Mouse (Mus musculus): Measurements from ENCODE around the gene 6430531B16Rik. TPM values are rescaled to one million over a fixed set of nuclear protein-coding genes. Genes with fewer than 3 reads are reported as not detected.

6430531B16Rik gene
- 0.34 and 1.2 TPM in 2 replicates for polyA plus RNA-seq (2014; fragmentation: Nextera tagmentation; extraction: Ambion mirVana)

DNA sequence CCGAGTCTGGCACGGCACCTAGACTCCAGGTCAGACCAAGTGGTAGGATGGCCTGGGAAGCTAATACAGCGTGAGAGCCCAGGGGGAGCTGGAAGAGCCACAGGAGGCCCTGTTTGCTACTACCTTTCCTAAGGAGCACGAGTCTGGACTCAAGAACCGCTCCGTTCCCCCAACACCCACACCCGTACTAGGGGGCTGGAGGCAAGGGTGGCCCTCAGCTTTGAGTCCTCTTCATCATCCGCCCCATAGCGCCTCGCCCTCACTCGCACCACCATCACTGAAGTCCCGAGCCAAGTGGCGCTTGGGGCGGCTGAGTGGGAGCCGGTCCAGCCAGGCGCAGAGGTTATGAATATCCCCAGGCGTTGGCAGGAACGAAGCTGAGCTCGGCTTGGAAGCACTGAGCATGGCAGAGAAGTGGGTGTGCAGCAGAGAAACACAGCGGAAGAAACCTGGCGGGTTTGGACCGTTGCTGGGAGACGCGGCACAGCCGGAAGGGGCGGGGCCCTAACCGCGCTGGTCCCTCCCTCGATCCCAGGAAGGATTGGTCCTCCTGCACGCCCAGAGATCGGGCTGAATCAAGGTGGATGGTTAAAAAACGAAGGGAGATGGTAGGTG, at the start of gene 6430531B16Rik:
Gene 6430531B16Rik (minus strand): TSS at position 478 of the 615 bp plus-strand sequence.
- no peaks in the 10 kb centered on the region for H3K36me3 ChIP-seq (ENCODE audit: control insufficient read depth, insufficient read depth, low read length)
- H3K9me3 ChIP-seq (ENCODE audit: control insufficient read depth, low read length), result no peaks in the 10 kb centered on the region
- H3K4me1 ChIP-seq (ENCODE audit: control insufficient read depth, insufficient read depth, low read length), result peaks cover 7% of the 10 kb centered on the region
- H3K9ac ChIP-seq (ENCODE audit: low read length), result peak within 1 kb of the TSS; percentile 69
- ATAC-seq (ENCODE audit: low FRiP score) (peak; percentile 94), DNase-seq (ENCODE audit: low spot score, missing footprints) (peak; percentile 98)
- H3K4me3 ChIP-seq (ENCODE audit: low read depth, low read length), result peak within 1 kb of the TSS; percentile 61
- peak within 1 kb of the TSS; percentile 92 for H3K4me2 ChIP-seq
- peaks cover 2% of the 10 kb centered on the region for H3K27me3 ChIP-seq (ENCODE audit: control insufficient read depth, insufficient read depth, low read length)
- 4% methylated on average over 32 of the region's 32 CpGs for WGBS
- no peak within 1 kb of the TSS for H3K27ac ChIP-seq (ENCODE audit: low read depth, low read length)

DNA sequence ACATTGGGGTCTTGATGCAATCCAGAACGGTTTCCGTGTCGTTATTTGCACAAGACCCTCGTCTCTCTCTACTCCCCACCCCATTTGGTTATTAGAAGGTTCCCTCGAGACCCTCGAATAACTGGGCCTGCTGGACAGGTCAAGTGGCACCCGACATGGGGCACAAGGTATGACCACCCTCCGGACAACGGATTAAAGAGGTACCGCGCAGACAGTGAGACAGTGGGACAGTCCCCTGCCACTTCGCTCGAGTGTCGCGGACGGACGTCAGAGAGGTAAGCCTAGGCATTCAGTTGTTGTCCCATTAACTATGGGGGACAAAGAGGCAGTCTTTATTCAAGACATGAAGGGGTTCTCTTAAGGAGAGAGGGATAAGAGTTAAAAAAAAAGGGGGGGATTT, 32.8 kb upstream of the 6430531B16Rik start:
- no peaks in the 10 kb centered on the region for H3K27me3 ChIP-seq (ENCODE audit: control insufficient read depth, insufficient read depth, low read length)
- no peaks in the 10 kb centered on the region for H3K4me1 ChIP-seq (ENCODE audit: control insufficient read depth, insufficient read depth, low read length)
- DNase-seq (ENCODE audit: low spot score, missing footprints) (no peak), ATAC-seq (ENCODE audit: low FRiP score) (no peak)
- H3K9me3 ChIP-seq (ENCODE audit: control insufficient read depth, low read length), result no peaks in the 10 kb centered on the region
- 96% methylated on average over 17 of the region's 17 CpGs for WGBS
- H3K36me3 ChIP-seq (ENCODE audit: control insufficient read depth, insufficient read depth, low read length), result peaks cover 8% of the 10 kb centered on the region
- H3K27ac ChIP-seq (ENCODE audit: low read depth, low read length), result no peak overlapping the region
- H3K9ac ChIP-seq (ENCODE audit: low read length), result no peak overlapping the region
- H3K4me2 ChIP-seq, result no peak overlapping the region
- H3K4me3 ChIP-seq (ENCODE audit: low read depth, low read length), result no peak overlapping the region

DNA sequence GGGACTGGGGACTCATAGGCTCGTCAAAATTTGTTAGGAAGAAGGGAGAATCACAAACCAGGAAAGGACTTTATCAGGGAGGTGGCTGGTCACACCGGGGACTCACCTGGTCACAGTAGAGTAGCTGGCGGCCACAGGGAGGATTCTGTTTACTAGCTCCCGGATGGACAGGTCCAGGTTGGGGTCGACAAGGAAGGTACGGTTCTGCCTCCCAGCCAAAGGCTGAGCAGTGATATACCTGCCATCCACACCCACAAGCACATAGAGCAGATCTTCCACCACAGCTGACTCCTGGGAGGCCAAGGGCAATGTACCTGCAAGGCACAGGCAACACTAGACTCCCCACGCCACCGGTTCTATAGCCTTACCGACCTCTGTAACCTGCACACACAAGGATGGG, 29.2 kb upstream of the 6430531B16Rik start:
- ATAC-seq (ENCODE audit: low FRiP score), result no peak
- H3K36me3 ChIP-seq (ENCODE audit: control insufficient read depth, insufficient read depth, low read length), result peaks cover 24% of the 10 kb centered on the region

DNA sequence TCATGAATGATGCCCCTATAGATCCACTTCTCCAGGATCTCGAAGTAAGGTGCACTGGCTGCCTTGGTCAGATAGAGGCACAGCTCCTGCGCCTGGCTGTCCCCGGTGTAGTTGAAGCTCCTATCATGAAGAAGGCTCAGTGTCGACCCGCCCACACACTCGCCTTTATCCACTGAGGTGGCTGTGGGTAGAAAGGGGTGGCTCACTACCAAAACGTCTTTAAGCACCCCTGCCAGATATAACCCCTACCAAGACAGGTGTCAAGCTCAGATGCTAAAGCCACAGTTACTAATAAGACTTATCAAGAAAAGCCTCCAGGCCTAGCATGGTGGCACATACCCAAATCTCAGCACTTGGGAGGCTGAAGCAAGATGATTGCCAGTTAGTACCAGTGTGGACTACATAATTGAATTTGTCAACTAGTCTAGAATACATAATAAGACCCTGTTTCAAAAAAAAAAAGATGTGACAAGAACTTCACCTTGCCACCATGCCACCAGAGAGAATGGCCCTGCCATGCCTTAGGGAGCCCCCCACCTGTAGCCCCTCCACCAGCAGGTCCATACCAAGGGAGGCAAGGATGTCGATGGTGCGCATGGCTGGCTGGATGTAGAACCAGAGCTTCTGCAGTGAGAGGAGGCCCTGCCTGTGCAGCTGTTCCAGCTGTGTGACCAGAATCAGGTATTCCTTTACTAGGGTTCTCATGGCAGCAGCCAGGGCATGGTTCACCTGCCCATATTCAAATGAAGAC, 28.5 kb upstream of the 6430531B16Rik start:
- Histone ChIP-seq H3K27me3 (ENCODE audit: control insufficient read depth, insufficient read depth, low read length) (no peaks in the 10 kb centered on the region), H3K9me3 (ENCODE audit: control insufficient read depth, low read length) (no peaks in the 10 kb centered on the region), H3K36me3 (ENCODE audit: control insufficient read depth, insufficient read depth, low read length) (peaks cover 25% of the 10 kb centered on the region), H3K4me1 (ENCODE audit: control insufficient read depth, insufficient read depth, low read length) (no peaks in the 10 kb centered on the region), H3K27ac (ENCODE audit: low read depth, low read length) (no peak overlapping the region), H3K4me2 (no peak overlapping the region), H3K4me3 (ENCODE audit: low read depth, low read length) (no peak overlapping the region), H3K9ac (ENCODE audit: low read length) (no peak overlapping the region)
- WGBS, result 94% methylated on average over 9 of the region's 9 CpGs
- no peak for ATAC-seq (ENCODE audit: low FRiP score)
- peak; percentile 44 for DNase-seq (ENCODE audit: low spot score, missing footprints)

More for the DNA sequence above, 29.2 kb upstream of the 6430531B16Rik start:
- H3K27me3 ChIP-seq (ENCODE audit: control insufficient read depth, insufficient read depth, low read length), result no peaks in the 10 kb centered on the region
- H3K9me3 ChIP-seq (ENCODE audit: control insufficient read depth, low read length), result no peaks in the 10 kb centered on the region
- no peak for DNase-seq (ENCODE audit: low spot score, missing footprints)
- no peak overlapping the region for H3K4me3 ChIP-seq (ENCODE audit: low read depth, low read length)
- H3K27ac ChIP-seq (ENCODE audit: low read depth, low read length), result no peak overlapping the region
- H3K4me2 ChIP-seq, result no peak overlapping the region
- no peak overlapping the region for H3K9ac ChIP-seq (ENCODE audit: low read length)
- no peaks in the 10 kb centered on the region for H3K4me1 ChIP-seq (ENCODE audit: control insufficient read depth, insufficient read depth, low read length)
- WGBS, result 96% methylated on average over 9 of the region's 9 CpGs

DNA sequence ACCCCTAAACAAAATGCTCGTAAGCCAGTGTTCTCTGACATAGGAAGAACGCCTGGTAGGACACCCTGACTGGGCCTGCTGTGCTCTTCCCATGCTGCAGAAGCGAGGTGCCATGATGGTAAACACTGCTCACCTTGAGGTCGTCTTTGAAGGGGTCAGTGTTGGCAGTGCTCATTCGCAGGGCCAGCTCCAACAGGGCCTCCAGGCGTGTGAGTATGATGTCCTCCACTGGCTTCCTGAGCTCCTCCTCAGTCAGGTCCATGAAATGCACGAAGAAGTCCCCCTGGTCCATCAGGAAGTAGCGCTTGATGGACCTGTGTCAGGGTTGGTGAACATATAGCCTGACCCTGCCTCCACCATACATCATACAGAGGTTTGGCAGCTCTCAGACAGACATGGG, 26.1 kb upstream of the 6430531B16Rik start:
- no peak overlapping the region for H3K4me3 ChIP-seq (ENCODE audit: low read depth, low read length)
- H3K27ac ChIP-seq (ENCODE audit: low read depth, low read length), result no peak overlapping the region
- no peaks in the 10 kb centered on the region for H3K4me1 ChIP-seq (ENCODE audit: control insufficient read depth, insufficient read depth, low read length)
- DNase-seq (ENCODE audit: low spot score, missing footprints), result peak; percentile 53
- no peaks in the 10 kb centered on the region for H3K27me3 ChIP-seq (ENCODE audit: control insufficient read depth, insufficient read depth, low read length)
- no peak overlapping the region for H3K9ac ChIP-seq (ENCODE audit: low read length)
- 93% methylated on average over 8 of the region's 8 CpGs for WGBS
- ATAC-seq (ENCODE audit: low FRiP score), result no peak
- peaks cover 34% of the 10 kb centered on the region for H3K36me3 ChIP-seq (ENCODE audit: control insufficient read depth, insufficient read depth, low read length)
- no peak overlapping the region for H3K4me2 ChIP-seq
- no peaks in the 10 kb centered on the region for H3K9me3 ChIP-seq (ENCODE audit: control insufficient read depth, low read length)

DNA sequence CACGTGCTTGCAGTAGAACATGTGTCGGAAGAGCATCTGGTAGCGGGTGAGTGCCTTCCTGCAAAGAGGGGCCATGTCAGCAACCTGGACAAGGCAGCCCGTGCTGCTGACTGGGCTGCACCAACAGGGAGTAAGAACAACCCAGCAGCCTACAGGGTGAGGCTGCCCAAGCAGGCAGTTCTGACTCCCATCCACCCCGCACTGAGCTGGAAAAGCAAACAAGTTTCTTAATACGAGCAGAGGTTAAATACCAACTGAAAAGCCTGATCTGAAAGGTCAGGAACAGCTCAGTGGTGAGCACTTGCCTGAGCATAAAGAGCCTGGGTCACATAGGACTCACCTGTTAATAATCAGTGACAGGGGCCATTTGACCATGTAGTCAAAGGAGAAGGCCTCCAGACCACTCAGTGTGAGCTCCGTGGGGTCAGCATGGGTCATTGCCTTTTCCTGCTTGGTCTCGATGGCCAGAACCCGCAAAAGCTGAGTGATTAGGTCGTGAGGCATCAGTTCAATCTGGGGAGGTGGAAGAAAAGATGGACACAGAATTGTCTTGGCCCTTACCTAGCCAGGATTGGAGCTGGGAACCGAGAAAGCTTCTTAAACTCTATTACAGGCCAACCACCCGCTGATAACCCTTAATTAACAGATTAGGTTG, 22.7 kb upstream of the 6430531B16Rik start:
- 52% methylated on average over 12 of the region's 12 CpGs for WGBS
- Histone ChIP-seq H3K27ac (ENCODE audit: low read depth, low read length) (no peak overlapping the region), H3K4me1 (ENCODE audit: control insufficient read depth, insufficient read depth, low read length) (no peaks in the 10 kb centered on the region), H3K9ac (ENCODE audit: low read length) (no peak overlapping the region), H3K4me2 (no peak overlapping the region), H3K36me3 (ENCODE audit: control insufficient read depth, insufficient read depth, low read length) (peaks cover 30% of the 10 kb centered on the region), H3K4me3 (ENCODE audit: low read depth, low read length) (no peak overlapping the region), H3K9me3 (ENCODE audit: control insufficient read depth, low read length) (no peaks in the 10 kb centered on the region), H3K27me3 (ENCODE audit: control insufficient read depth, insufficient read depth, low read length) (no peaks in the 10 kb centered on the region)
- DNase-seq (ENCODE audit: low spot score, missing footprints) (peak; percentile 71), ATAC-seq (ENCODE audit: low FRiP score) (no peak)

DNA sequence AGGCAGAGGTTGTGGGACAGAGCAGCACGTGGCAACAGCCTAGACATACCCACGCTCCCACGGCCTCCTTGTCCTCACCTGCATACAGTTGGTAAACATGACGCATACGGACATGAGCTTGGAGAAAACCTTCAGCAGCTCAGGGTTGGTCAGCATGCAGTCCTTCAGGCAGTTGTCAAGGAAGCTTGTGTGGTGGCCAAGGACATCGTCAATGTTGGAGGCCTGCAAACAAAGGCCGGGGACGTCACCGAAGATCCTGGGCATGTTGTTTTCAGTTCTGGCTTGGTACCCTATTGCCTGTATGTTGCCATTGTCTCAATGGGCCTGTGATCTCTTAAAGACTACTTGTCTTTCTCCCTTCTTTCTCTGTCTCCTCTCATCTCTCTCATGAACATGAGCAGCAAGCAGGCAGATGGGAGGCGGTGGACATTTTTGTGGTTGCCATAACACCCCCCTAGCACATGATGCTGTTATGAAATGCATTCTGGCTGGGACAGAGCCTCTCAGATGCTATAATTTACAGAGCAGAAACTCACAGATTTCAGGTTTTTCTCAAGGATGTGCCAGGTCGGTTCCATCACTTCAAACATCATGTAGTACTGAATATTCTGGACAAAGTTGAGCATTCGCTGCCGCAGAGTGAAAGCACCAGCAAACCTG, 20.3 kb upstream of the 6430531B16Rik start:
- no peak for ATAC-seq (ENCODE audit: low FRiP score)
- DNase-seq (ENCODE audit: low spot score, missing footprints), result peak; percentile 28
- Histone ChIP-seq H3K4me3 (ENCODE audit: low read depth, low read length) (no peak overlapping the region), H3K9ac (ENCODE audit: low read length) (no peak overlapping the region), H3K4me1 (ENCODE audit: control insufficient read depth, insufficient read depth, low read length) (no peaks in the 10 kb centered on the region), H3K27ac (ENCODE audit: low read depth, low read length) (no peak overlapping the region), H3K36me3 (ENCODE audit: control insufficient read depth, insufficient read depth, low read length) (peaks cover 21% of the 10 kb centered on the region; the same call in 1 of the 2 replicates), H3K27me3 (ENCODE audit: control insufficient read depth, insufficient read depth, low read length) (no peaks in the 10 kb centered on the region), H3K4me2 (no peak overlapping the region), H3K9me3 (ENCODE audit: control insufficient read depth, low read length) (no peaks in the 10 kb centered on the region)
- 97% methylated on average over 13 of the region's 13 CpGs for WGBS

DNA sequence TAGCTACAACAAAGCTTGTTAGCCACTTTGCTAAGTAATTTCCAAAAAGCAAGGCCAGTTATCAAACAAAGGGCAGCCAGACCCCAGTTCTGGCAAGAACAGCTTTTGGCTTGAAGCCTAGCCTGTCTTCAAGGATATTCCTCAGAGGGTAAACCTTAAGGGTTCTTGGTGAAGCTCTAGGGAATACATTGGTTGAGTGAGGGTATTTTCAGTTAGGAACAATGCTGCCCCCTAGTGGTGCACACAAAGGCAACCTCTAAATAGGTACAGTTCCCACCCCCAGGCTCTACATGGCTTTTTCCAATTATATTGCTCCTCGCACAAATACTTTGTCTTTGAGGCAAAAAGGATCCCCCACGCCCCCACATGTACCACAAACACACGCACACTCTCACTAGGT, 16.1 kb upstream of the 6430531B16Rik start:
- Histone ChIP-seq H3K27ac (ENCODE audit: low read depth, low read length) (no peak overlapping the region), H3K27me3 (ENCODE audit: control insufficient read depth, insufficient read depth, low read length) (no peaks in the 10 kb centered on the region), H3K9me3 (ENCODE audit: control insufficient read depth, low read length) (no peaks in the 10 kb centered on the region), H3K4me3 (ENCODE audit: low read depth, low read length) (no peak overlapping the region), H3K4me1 (ENCODE audit: control insufficient read depth, insufficient read depth, low read length) (no peaks in the 10 kb centered on the region), H3K4me2 (no peak overlapping the region), H3K9ac (ENCODE audit: low read length) (no peak overlapping the region), H3K36me3 (ENCODE audit: control insufficient read depth, insufficient read depth, low read length) (peaks cover 9% of the 10 kb centered on the region; the same call in 1 of the 2 replicates)
- DNase-seq (ENCODE audit: low spot score, missing footprints), result peak; percentile 93
- ATAC-seq (ENCODE audit: low FRiP score), result no peak
- WGBS, result 34% methylated on average over 3 of the region's 3 CpGs
